Mouse (Mus musculus) lung, postnatal 14 days (tissue): ENCODE measurements around the gene Tmem163.

Source experiments
- DNase-seq: peaks from one replicate; pipeline ENCODE4 v3.0.0; 2021

The Tmem163 gene

DNA sequence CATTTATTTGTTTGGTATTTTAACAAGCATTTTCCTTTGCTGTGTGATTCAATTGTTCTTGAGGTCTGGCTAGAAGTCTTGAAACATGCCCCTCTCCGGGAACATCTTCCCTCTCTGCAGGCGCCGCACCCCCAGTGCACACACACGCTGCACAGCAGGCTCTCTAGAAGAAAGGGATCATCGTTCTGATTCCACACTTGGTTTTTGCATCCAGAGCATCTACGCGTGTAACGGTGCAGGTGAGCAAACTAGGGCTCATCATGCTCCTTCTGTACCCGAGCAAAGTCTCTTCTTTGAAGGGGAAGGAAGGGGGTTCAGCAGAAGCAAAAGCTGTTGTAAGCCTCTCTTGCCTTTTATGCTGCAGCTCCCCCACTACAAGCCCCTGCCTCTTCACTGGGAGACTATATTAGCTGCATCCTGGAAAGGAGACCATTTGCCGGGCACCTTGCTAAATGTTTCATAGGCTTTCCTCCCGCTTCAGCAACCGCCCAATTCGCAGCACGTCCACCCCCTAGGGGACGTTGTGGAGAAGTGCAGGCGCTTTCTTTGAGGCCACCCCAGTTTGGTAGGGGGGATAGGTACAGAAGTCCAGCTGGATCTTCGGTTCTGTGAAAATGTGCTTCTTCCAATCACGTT lies at the start of gene Tmem163:
Gene Tmem163 (minus strand): TSS at position 51 of the 636 bp plus-strand sequence.
- DNase-seq = peak; percentile 52

GRCm38 (mm10) chr1:127729096-127729495 lies 49.7 kb upstream of the Tmem163 start, which contains the start of gene Acmsd:
Gene Acmsd (plus strand): TSS chr1:127729413.
- DNase-seq = peak; percentile 21

DNA sequence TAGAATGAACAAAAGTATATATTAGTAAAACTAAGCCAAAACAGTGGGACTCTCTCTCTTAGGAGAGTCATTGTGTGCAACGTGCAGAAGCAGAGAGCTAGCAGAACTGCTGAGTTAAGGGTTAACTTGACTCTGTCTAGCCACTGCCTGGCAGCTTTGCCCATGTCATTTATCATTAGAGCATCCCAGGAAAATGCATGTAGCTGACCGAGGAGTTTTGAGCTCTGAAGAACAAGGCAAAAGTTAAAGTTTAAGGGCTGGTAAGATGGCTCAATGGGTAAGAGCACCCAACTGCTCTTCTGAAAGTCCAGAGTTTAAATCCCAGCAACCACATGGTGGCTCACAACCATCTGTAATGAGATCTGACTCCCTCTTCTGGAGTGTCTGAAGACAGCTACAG lies 44.2 kb upstream of the Tmem163 start:
- no peak for DNase-seq

- no peak for DNase-seq
Measured at GRCm38 (mm10) chr1:127718290-127718689, 38.9 kb upstream of the Tmem163 start.

GRCm38 (mm10) chr1:127716441-127716840 lies 37.1 kb upstream of the Tmem163 start:
- no peak for DNase-seq

DNA sequence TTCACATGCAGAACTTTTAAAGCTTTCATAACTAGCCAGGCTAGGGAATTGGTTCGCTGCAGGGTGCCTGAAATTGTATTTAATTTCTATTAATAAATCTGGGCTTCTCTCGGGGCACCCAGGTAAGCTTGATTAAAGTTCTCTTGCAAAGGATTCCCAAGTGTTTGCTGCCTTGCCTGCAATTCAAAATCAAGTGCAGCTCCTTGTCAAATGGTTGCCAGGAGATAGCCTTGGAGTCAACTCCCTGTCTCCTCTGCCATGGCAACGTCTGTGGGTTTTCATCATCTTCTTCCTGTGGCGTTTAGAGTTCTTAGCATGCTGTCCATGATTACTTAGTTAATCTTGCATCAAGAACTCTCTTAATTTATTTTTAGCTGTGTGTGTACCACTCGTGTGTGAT lies 26.9 kb upstream of the Tmem163 start:
- no peak for DNase-seq

- DNase-seq = no peak
Measured at GRCm38 (mm10) chr1:127702187-127702586, 22.8 kb upstream of the Tmem163 start.

GRCm38 (mm10) chr1:127696533-127696932 lies 17.2 kb upstream of the Tmem163 start:
- DNase-seq = no peak

GRCm38 (mm10) chr1:127677661-127678580 lies 1.4 kb downstream of the Tmem163 start:
- DNase-seq = peak; percentile 45

DNA sequence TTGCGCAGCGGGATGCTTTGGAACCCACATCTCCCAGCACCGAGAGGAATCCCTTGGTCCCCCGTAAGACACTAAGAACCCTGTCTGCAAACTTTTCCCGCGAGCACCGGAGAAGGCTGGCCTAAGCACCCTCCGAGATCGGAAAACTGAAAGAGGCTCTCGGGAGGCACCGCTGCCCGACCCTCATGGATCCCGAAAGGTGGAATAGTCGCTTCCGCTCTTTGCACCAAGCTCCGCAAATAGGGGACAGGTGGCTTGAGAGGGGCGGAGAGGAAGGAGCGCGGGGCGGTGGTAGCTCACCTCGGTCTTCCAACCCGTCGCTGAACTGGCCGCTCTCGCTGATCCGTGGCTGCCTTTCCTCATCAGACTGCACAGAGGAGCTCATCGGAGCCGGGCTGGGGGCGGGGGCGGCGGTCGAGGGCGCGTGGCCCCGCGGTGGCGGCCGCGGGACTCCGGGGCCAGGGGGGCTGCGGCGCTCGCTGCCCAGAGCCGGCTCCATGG lies 2.2 kb downstream of the Tmem163 start:
- DNase-seq = peak; percentile 25

DNA sequence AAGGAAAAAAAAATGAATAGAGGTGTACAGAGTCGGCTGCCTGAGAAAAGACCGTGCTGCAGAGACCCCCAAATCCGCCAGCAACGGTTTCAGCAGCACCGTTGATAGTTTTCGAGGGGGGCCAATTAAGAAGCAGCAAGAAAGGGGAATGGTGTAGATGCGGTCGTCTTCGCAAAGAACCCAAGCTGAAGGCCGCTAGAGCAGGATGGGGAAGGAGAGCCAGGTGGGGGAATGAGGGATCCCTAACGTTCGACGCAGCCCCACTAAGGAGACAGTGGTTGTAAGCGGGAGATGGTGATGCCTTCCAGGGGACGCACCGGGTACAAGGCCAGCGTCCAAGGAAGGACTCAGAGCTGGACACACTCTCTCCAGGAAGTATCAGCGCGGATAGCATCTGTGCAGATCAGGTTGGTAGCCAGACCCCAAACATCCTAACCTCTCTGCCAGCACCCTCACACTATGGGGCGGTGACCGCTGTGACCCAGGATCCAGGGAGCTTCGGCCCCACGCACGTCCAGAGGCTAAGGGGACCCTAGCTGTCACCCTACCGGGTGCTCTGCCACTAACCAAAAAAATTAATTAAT lies 2.7 kb downstream of the Tmem163 start:
- DNase-seq = no peak

GRCm38 (mm10) chr1:127676116-127676515 lies 3.2 kb downstream of the Tmem163 start:
- no peak for DNase-seq

DNA sequence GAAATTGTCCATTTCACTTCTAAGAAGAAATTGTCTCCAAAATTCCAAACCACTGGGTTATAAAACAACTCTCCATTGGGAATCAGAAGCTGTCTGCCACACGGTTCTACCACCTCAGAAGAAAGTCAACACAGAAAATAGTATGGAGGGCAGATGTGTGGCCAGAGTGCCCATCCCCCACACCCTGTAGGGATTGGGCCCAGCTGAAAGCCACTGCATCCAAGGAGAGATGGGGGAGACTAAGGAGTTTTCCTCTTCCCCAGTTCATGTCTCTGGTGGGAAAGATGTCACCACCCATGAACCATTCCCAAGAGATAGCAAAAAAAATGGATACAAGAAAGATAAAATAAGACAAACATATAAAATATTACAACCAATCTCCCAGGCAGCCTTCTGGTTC lies 4.1 kb downstream of the Tmem163 start:
- DNase-seq = no peak

DNA sequence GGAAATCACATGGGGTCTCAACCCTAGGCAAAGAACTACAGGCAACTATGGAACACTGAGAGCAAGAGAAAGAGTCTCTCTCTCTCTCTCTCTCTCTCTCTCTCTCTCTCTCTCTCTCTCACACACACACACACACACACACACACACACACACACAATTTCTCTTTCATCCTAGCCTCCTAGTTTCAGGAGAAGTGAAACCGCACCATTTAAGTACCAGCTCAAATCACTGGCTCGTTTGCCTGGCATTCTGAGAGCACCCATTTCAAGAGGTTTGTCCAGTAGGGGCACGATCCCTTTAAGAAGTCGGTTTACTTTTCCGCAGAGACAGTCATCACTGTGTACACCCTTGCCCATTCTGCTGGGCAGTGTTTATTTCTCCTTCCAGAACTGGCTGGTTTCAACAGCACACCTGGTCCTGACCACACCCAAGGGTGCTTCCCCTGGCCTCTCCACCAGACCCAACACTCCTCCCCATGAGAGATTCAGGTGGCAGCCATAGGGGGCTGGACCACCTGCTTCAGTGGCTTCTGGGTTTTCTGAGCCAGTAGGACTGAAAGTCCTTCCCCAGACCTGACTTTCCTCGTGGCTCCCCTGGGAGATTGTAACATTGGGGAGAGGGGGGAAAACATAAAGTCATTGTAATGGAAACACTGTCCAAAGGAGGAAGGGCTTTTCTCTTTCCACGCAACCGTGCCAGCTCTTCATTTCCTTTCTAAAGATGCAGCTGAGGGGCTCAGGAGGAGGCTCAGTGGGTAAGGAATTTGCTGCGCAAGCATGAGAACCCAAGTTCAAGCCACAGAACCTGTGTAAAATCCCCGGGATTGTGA lies 5.9 kb downstream of the Tmem163 start:
- DNase-seq = no peak

DNA sequence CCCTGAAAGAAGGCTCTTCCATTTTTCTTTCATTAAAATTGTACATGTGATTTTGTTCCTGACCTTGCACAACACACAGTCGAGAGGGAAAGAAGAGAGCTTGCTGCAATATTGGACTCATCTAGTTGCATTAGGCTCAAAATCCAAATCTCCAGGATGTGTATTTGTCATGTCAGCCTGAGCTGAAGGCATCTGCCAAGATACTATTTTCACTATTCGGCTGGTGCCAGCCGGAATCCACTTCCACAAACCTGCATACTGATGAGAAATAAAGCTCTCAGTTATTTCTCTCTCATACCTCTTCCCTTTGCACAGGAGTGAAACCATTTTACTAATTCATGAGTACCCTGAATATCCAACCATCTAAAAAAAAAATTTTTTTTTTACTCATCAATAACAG lies 11.2 kb downstream of the Tmem163 start:
- no peak for DNase-seq

DNA sequence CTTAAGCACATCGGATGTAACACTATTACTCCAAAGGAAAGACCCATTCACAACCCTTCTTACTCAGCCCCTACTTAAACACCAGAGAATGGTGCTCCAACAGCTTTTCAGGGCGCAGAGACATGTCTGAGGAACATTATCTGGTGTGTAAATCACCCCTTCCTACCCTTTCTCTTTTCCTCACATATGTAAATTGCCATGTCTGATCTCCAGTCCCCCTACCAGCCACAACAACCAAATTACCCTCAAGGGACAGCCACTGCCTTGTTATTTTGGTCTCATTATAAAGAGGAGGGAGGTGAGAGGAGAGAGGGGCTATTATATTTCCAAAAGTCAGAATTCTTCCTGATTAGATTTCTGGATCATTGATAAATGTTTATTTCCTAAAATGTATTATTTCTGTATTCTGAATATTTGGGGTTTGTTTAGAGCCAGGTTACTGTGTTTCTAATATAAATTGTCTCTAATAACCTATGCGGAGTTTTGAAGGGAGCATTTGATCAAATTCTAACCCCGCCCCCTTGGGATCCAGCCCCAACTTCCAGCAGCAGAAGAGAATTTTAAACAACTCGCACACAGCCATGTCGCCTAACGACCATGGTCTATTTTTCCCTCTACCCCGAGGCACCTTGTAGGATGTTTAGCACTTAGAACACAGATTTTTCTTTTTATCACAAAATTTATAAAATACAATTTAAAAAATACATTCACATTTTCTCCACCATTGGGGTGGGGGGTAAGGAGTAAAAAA lies 12.1 kb downstream of the Tmem163 start:
- no peak for DNase-seq

- DNase-seq = no peak
Measured at GRCm38 (mm10) chr1:127666221-127666620, 13.1 kb downstream of the Tmem163 start.

- no peak for DNase-seq
Measured at GRCm38 (mm10) chr1:127662385-127663068, 16.8 kb downstream of the Tmem163 start.

GRCm38 (mm10) chr1:127661118-127662012 lies 18.0 kb downstream of the Tmem163 start:
- no peak for DNase-seq

- no peak for DNase-seq
Measured at GRCm38 (mm10) chr1:127651564-127651963, 27.8 kb downstream of the Tmem163 start.
